Mouse (Mus musculus) lung, postnatal 25 days (tissue): ENCODE measurements around the gene Caly.
A peak's percentile ranks its signal among the peaks of the same experiment; 100 is the strongest.

Source experiments
- DNase-seq: peaks from one replicate; pipeline ENCODE4 v3.0.0; 2022; ENCODE audit warnings: low spot score

The Caly gene

GRCm38 (mm10) chr7:140082242-140082678 lies at the start of gene Caly:
TSS of gene Caly (minus strand) at chr7:140082548.
- DNase-seq: no peak

- DNase-seq: no peak
Observed at GRCm38 (mm10) chr7:140127911-140128310, 45.6 kb upstream of the Caly start.

- DNase-seq: no peak
Observed at GRCm38 (mm10) chr7:140126934-140127333, 44.6 kb upstream of the Caly start.

- DNase-seq: peak; percentile 22
Observed at GRCm38 (mm10) chr7:140126022-140126350, 43.6 kb upstream of the Caly start.

- peak; percentile 95 for DNase-seq
Observed at GRCm38 (mm10) chr7:140125278-140126021, 43.1 kb upstream of the Caly start.

GRCm38 (mm10) chr7:140124382-140124781 lies 42.0 kb upstream of the Caly start:
- no peak for DNase-seq

GRCm38 (mm10) chr7:140122765-140123164 lies 40.4 kb upstream of the Caly start:
- DNase-seq: no peak

- no peak for DNase-seq
Observed at GRCm38 (mm10) chr7:140121338-140121910, 39.1 kb upstream of the Caly start.

- no peak for DNase-seq
Observed at GRCm38 (mm10) chr7:140120484-140120883, 38.1 kb upstream of the Caly start.

- peak; percentile 95 for DNase-seq
Observed at GRCm38 (mm10) chr7:140116329-140117054, 34.1 kb upstream of the Caly start, which contains the start of gene Echs1. TSS of gene Echs1 (minus strand) at chr7:140116476.

- DNase-seq: peak; percentile 88
Observed at GRCm38 (mm10) chr7:140115583-140116328, 33.4 kb upstream of the Caly start, which contains the start of gene Paox. TSS of gene Paox (plus strand) at chr7:140115799.

- DNase-seq: peak; percentile 48
Observed at GRCm38 (mm10) chr7:140111943-140112342, 29.6 kb upstream of the Caly start.

GRCm38 (mm10) chr7:140104009-140104408 lies 21.7 kb upstream of the Caly start:
- DNase-seq: no peak

GRCm38 (mm10) chr7:140101993-140102860 lies 19.9 kb upstream of the Caly start, which contains the start of gene Fuom:
TSS of gene Fuom (minus strand) at chr7:140102441.
- DNase-seq: peak; percentile 85

- DNase-seq: no peak
Observed at GRCm38 (mm10) chr7:140101498-140101897, 19.1 kb upstream of the Caly start.

GRCm38 (mm10) chr7:140098466-140098865 lies 16.1 kb upstream of the Caly start:
- no peak for DNase-seq

- no peak for DNase-seq
Observed at GRCm38 (mm10) chr7:140096055-140096454, 13.7 kb upstream of the Caly start.

GRCm38 (mm10) chr7:140095556-140095955 lies 13.2 kb upstream of the Caly start:
- no peak for DNase-seq

- DNase-seq: no peak
Observed at GRCm38 (mm10) chr7:140094954-140095353, 12.6 kb upstream of the Caly start.

GRCm38 (mm10) chr7:140092924-140093528 lies 10.7 kb upstream of the Caly start, which contains the start of gene Prap1:
TSS of gene Prap1 (plus strand) at chr7:140093395.
- no peak for DNase-seq

- DNase-seq: no peak
Observed at GRCm38 (mm10) chr7:140090601-140091000, 8.3 kb upstream of the Caly start.
